Mouse (Mus musculus): ENCODE results near the gene Tmem135.

The Tmem135 gene

DNA sequence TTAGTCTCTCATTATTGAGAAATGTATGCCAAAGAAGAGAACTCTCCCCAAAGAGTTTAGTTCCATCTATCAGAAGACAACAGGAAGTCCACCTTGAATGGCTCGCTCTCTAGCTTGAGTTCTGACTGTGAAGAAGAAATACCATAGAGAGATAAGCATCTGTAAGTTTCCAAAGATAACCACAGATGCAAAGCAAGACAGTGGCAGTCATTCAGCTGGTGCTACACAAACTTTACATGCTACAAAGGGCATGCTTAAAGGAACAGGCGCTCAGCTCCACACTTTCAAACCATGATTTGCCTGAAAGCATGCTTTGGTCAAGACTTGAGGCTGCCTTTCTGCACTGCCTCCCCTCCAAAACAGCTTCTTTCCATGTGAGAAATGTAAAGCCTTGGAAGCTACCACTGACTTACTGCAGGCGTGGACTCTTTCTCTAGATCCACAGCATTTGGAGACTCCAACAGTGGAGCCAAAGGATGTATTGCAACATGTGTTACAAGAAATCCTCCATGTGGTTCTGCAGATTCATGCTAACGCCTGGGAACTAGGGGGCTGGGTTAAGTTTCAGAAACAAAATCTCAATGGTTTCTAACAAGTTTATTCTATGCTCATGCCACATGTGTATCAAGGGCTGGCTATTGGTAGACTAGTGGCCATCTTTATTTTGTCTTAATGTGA, 232.1 kb downstream of the Tmem135 start:
- no peak for DNase-seq

DNA sequence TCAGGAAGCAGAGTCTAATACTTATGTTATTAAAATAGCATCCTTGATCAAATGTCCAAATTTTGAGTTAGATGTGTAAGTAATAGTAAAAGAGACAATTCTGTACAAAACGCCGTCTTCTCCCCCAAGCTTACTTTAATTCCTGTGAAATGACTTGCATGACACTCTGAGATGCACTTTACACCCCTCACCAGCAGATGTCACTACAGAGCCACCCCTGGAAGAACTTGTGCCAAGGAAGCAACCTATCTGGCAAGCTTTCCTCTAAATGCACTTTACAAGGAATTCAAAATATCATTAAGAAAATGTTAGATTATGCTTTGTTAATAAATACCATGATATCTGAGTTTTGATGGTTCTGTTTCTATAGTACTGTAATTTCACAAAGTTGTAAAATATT, 235.4 kb downstream of the Tmem135 start:
- DNase-seq = peak; percentile 71 to 83

DNA sequence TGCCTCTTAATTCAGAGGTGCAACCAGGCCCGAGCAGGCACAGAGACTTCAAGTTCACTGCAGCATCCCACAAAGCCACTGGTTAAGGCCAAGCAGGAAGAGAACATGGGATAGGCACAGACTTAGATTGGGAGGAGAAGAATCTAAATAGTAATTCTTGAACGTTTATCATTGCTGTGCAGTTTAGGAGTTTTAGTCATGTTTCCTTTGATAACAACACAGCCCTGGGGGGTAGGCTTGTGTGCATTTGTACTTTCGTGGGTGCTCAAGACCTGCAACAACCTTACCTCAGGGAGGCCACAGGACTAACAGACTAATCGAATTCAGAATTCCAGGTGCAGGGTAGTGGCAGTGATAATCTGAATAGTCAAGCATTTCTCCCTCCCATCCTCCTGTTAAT, 238.5 kb downstream of the Tmem135 start:
- no peak for DNase-seq

DNA sequence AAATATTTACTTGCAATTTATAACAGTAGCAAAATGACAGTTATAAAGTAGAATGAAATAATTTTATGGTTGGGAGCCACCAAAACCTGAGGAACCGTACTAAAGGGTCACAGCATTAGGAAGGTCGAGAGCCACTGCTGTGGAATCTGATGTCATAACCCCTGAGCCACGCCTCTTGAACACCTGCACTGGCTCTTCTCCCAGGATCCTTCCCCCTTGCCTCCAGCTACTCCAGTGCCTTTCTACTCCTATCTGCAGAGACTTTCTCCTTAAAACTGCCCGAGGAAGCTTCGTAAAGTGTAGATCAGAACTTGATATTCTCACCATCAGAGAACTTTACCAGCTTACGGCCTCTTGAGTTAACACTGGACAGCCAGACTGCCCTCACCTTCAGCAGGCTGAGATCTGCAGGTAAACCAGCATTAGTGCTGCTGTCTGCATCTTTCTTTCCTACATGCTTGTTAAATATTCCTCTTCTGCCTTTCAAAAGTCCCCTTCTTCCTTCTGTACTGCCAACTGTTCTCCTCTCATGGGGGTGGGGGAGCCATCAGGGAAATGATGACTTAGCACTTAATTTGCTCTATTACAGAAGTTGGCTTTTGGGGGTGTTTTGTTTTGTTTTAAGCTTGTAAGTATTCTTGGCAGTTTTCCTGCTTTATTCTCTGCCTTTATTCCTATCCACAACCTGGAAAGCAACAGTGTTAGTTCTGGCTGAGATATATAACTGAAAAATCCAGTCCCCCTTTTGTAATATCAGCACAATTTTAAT, 242.2 kb downstream of the Tmem135 start:
- DNase-seq = no peak

DNA sequence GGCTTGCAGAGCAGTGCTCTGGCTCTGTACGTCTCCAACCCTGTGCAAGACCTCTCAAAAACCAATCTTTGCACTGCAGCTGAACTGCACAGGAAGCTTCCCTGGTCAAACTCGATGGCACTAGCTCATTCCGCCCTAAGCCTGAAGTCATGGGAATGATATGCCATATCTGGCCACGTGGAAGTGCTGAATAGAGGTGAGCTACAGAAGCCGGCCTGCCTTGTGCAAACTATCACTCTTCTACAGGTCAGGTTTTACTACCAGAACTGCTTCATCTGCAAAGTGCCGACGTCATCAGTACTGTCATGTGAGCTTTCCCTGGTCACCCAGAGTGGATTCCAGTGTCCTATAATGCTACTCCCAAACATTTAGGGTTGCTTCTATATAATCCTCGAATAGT, 246.7 kb downstream of the Tmem135 start:
- no peak for DNase-seq

DNA sequence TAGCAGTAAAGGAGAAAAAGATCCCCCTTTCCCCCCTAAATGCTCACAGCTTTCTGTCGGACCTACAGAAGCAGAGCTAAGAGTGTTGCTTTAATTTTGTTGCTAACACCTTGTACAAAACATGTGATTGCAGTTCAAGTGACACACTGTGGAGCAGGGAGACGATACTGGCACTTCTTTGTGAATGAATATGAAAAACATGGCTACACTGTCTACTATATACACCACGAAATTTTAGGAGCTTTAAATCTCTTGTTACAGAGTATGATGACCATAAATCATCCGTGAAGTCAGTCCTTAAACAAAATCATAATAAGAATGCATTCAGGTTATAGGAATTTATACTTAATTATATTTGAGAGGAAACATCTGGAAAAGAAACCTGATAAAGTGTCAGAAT, 247.4 kb downstream of the Tmem135 start:
- no peak for DNase-seq

DNA sequence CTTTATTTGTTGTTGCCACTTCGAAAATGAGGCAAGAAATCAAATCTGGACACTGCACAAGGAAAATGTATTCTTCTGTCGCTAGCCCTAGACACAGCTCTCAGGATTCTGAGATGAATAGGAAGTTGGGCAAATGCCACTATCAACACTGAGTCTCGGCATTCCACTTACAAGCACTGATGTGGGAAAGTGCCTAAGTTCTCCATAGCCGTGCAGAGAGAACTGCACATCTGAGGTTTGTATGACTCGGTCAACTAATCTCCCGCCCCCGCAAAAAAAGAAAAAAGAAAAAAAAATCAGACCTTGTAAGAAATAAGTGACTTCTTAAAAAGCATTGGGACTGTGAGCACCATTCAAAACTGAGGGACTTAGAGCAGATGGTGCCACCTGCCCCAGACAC, 248.3 kb downstream of the Tmem135 start:
- no peak for DNase-seq

DNA sequence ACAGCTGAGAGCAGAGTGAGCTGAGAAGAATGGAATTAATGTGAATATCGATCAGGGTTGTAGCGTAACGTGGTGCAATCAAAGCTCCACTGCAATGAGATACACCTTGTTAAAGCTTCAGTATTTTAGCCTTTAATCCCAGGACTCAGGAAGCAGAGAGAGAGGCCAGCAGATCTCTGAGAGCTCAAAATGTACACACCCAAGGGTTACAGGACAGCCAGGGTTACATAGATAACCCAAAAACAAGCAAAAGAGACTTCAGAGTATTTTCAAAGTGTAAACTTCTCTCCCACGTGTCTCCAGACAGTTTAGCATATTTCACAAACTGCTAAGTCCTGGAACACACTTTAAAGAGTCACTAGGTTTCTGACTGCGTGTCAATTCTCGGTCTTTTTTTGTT, 248.8 kb downstream of the Tmem135 start:
- no peak for DNase-seq

DNA sequence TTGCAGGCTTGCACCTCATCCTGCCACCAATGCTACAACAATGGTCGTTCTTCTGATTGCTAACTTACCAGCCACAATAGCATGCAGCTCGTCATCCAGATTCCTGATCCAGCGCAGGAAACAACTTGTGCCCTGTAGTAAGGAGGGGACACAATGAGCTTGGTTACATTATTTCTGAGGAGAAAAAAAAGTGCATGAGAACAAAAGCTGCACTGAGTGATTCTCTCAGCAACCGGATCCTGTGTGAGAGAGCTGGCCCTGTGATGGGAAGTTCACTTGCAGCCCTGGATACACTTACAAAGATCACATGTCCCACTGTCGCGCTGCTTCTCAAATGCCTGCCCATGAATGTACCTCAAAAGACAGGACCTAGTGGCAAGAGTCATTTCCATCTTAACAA, 252.7 kb downstream of the Tmem135 start:
- no peak for DNase-seq

DNA sequence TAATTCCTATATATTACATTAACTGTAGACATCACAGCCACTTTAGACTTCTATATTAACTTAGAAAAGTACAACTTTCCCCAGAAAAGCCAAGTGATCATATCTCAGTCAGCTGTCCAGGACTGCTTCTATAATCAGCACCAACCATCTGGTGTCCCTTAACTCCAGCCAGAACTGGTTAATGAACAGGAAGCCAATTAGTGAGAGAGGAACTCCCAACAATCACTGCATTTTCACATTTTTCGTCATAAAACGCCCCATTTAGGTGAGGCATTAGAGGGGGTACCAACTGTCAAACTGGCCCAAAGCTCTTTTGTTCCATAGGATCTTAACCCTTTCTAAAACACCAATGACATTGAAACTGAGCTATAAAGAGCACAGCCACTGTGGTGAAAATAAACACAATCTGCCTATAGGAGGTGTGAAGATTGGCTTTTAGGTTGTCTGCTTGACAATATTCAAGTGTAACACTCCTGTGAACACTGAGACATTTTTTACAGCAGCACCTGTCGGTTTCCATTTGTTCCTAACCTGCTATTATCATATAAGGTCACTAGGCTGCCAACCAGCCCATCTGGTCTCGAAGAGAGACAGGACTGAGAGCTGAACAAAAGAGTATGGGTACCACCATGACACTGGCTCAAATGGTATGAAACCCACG, 263.3 kb downstream of the Tmem135 start:
- no peak for DNase-seq

DNA sequence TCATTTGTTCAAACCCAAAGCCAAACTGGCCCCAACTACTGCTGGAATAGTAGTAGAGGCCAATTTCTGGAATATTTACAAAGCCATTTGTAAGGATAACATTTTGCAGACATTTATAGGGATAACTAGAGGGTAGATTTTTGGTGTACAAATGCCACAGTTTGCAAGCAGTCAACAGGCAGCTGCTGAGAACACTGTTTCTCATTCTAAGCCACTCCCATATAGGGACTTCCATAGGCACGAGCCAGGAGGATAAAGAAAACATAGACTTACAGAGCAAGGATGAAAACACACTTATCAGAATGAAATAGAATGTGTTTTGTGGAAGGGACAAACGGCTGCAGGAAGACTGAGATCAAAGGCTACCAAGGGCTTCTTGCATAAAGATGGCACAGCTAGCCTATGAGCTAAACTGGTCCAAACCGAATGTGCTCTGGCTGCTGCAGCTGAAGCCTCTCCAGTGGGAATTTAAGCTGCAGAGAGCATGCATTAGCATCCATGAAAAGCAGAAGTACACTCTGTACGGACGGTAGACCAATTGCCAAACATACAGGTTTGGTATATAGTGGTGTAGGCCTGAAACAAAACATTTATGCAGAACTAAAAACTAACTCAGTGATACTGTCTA, 269.0 kb downstream of the Tmem135 start:
- DNase-seq = no peak

DNA sequence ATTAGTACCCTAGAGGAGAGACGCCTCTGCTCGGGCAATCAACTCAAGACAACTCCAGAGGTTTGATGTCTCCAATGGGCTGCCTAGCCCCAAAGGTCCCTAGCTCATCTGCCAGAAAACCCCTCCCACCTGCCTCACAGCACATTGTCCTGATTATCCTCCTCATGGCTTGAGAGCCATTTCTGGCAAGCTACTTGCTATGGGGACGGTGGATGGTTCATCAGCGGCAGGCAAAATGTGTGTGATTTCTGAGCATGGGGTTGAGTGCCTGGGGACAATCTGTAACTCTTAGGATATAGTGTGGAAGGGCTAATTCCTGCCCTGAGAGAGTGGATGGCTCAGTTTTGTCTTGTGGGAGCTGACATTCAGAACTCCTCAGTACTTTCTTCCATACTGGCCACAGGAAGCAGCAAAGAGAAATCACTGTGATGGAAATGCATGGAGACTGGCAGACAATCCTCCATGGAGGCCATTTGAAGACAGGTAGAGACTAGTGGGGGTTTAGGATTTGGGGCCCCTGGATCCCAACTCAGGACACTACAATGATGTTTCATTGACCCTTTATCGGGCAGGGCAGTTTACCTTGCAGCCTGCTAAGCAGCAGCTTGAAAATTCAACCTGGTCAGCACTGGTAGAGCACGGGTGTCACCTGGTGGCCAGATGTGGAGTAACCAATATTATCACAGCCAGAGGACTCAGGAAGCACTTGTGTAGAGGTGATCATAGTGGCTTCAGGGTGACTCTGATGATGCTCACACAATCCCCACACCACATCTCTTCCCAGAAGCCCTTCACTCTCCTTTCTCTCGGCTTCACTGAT, 277.7 kb downstream of the Tmem135 start:
- DNase-seq = peak; percentile 35 to 76

DNA sequence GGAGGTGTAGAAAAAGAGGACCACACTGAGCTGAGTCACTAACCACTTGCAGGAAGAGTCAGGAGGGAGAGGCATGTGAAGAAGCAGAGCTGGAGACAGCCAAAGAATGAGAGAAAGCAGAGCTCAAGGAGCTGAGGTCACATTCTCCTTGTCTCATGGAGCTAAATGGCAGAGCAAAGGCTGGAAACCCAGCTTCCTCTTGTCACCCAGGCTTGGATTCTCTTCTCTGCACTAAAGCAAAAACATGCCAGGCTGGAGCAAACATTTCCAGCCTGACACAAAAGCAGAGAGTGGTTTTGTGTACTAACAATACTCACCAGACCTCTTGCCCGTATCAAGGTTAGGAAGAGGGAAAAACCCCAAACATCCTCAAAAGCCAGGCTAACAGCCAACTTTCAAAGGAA, 287.8 kb downstream of the Tmem135 start:
- DNase-seq = peak; percentile 4 to 6

DNA sequence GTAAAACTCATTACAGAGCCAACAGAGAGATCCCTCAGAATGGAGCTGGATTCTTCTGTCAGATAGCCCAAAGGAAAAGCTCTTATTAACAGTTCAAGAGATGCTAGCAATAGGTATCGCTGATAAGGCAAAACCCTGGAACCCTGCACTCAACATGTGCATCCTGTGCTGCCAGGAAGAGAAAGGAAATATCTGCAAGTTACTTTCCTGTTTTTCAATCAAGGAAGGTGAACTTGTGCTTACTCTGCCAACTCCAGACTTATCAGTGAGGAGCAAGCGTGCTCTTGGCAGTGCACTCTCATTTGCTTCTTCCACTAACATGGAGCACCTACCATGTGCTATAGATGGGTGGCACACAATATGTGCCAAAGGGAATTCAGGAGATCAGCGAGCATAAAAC, 288.4 kb downstream of the Tmem135 start:
- DNase-seq = peak; percentile 28 to 57

DNA sequence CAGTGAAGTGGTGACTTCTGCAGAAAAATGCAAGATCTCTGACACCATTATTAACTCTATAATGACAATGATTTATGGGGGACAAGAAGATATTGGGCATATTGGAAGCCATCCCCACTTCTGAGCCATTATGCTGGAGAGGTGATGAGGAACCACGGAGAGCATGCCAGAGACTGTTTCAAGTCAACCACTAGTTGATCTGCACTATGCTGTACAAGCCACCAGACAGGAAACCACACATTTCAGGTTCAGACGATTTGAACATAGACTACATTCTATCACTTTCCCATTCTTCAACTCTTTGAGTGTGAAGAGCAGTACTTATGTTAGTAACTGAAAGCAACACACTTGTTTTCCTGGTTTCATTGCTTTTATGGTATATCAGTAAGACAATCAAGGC, 297.6 kb downstream of the Tmem135 start:
- DNase-seq = no peak

DNA sequence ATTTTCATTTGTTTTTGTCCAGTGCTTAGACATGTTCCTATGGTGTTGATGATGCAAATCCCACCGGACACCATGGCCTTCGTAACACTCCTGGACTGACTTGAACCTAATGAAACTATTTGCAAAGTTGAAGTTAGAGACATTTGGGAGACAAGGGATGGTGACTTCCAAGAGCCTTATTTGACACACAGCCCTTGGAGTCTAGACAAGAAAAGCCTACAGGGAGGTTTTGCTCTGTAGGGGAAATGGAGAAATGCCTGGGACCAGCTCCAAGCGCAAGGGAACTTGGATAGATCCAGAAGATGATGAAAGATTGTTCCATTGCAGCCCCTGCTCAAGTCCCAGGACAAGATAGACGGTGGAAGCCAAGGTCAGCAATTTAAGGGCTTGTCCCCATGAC, 304.3 kb downstream of the Tmem135 start:
- peak in 1 of 2 experiments; percentile 2 for DNase-seq

Measured in kidney, adult 8-10 months (tissue).